22 mouse cellular contexts compared by ENCODE assay signal in the genomic region with DNA sequence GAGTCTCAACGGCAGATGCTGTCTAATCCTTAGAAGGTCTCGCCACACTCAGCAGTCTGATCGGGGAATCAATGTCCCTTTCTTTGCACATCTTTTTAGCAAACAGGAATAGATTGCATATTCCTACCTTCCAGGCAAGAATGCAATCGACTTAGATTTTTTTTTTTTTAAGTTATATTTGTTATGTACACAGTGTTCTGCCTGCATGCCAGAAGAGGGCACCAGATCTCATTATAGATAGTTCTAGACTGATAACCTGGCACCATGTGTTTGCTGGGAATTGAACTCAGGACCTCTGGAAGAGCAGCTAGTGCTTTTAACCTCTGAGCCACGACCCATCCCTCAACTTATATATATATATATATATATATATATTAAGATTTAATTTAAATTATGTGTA. TPM values are rescaled to one million over a fixed set of nuclear protein-coding genes. Genes with fewer than 3 reads are reported as not detected.
DNase-seq lines count a peak whose midpoint lies in the region; ATAC-seq and TF ChIP-seq lines count a peak whose summit lies in the region.
"Had no signal": no experiment of that assay in that cellular context is flagged by ENCODE, and none has a peak within 500 bp of the region (broad histone marks: within the 10 kb centered on the region; RNA-seq: fewer than 3 reads in every experiment).

No protein-coding gene starts in this region.

- peak; percentile 27 for DNase-seq in kidney, postnatal 0 days (ENCODE audit: low spot score)
- DNase-seq in kidney, adult 8-10 months = no peak
- DNase-seq in midbrain, embryonic 11.5 days (ENCODE audit: low spot score, missing footprints) = peak; percentile 23
- DNase-seq in NIH3T3 (ENCODE audit: low read depth) = peak; percentile 33
- no peak for DNase-seq in frontal cortex, postnatal 36 days (ENCODE audit: low spot score in 2 of 2)
- no peak for DNase-seq in cerebellum, postnatal 10 days
- DNase-seq: cerebellum, adult 2 months; gastrocnemius, postnatal 14 days; heart, postnatal 4 days; lung, embryonic 14.5 days; lung, postnatal 4 days; right cerebral cortex, adult 18-20 months; right cerebral cortex, postnatal 4 days; thymus, adult 18-20 months; thymus, postnatal 36 days had no signal

- H3K9me3 ChIP-seq in kidney, postnatal 0 days (replicated peaks; ENCODE audit: low read length) = no peaks in the 10 kb centered on the region
- no peaks in the 10 kb centered on the region for H3K9me3 ChIP-seq in midbrain, embryonic 11.5 days (ENCODE audit: control insufficient read depth, low read length)
- no peaks in the 10 kb centered on the region for H3K9me3 ChIP-seq in midbrain, embryonic 15.5 days
- H3K9me3 ChIP-seq: kidney, embryonic 15.5 days; neural tube, embryonic 15.5 days; stomach, embryonic 15.5 days had no signal

- peak; percentile 40; the same call in 1 of the 2 replicates for TF ChIP-seq CTCF in kidney, postnatal 0 days (IDR thresholded peaks at IDR 0.05; ENCODE audit: low read depth)

- no peak overlapping the region for H3K4me2 ChIP-seq in kidney, postnatal 0 days (ENCODE audit: low read length)
- H3K4me2 ChIP-seq in midbrain, embryonic 11.5 days = no peak overlapping the region
- no peak overlapping the region for H3K4me2 ChIP-seq in midbrain, embryonic 15.5 days
- H3K4me2 ChIP-seq: hindbrain, embryonic 14.5 days; kidney, embryonic 15.5 days; lung, embryonic 14.5 days; neural tube, embryonic 15.5 days; stomach, embryonic 15.5 days had no signal

- no peak overlapping the region for H3K4me3 ChIP-seq in kidney, postnatal 0 days (replicated peaks; ENCODE audit: low read depth, low read length)
- H3K4me3 ChIP-seq in midbrain, embryonic 11.5 days (ENCODE audit: low read depth, low read length) = no peak overlapping the region
- H3K4me3 ChIP-seq in midbrain, embryonic 15.5 days = no peak overlapping the region
- H3K4me3 ChIP-seq: kidney, embryonic 15.5 days; neural tube, embryonic 15.5 days; stomach, embryonic 15.5 days had no signal

- H3K27me3 ChIP-seq in kidney, postnatal 0 days (ENCODE audit: insufficient read depth, low read length) = no peaks in the 10 kb centered on the region
- no peaks in the 10 kb centered on the region for H3K27me3 ChIP-seq in midbrain, embryonic 11.5 days (ENCODE audit: control insufficient read depth, insufficient read depth, low read length)
- H3K27me3 ChIP-seq in midbrain, embryonic 15.5 days (replicated peaks) = no peaks in the 10 kb centered on the region
- H3K27me3 ChIP-seq: kidney, embryonic 15.5 days; neural tube, embryonic 15.5 days; stomach, embryonic 15.5 days had no signal

- WGBS in kidney, postnatal 0 days = 69% methylated on average over 5 of the region's 5 CpGs
- WGBS in midbrain, embryonic 11.5 days = 73% methylated on average over 5 of the region's 5 CpGs
- WGBS in midbrain, embryonic 15.5 days = 73% methylated on average over 5 of the region's 5 CpGs

- no peak overlapping the region for H3K27ac ChIP-seq in kidney, postnatal 0 days
- H3K27ac ChIP-seq in midbrain, embryonic 11.5 days (ENCODE audit: low read depth, low read length) = no peak overlapping the region
- no peak overlapping the region for H3K27ac ChIP-seq in midbrain, embryonic 15.5 days
- H3K27ac ChIP-seq: hindbrain, embryonic 14.5 days; kidney, embryonic 15.5 days; neural tube, embryonic 15.5 days; stomach, embryonic 15.5 days had no signal

- no peaks in the 10 kb centered on the region for H3K4me1 ChIP-seq in kidney, postnatal 0 days (replicated peaks; ENCODE audit: insufficient read depth, low read length)
- peaks cover 2% of the 10 kb centered on the region; the same call in 1 of the 2 replicates for H3K4me1 ChIP-seq in midbrain, embryonic 11.5 days (ENCODE audit: control insufficient read depth, insufficient read depth, low read length)
- no peaks in the 10 kb centered on the region for H3K4me1 ChIP-seq in midbrain, embryonic 15.5 days
- H3K4me1 ChIP-seq: neural tube, embryonic 15.5 days had no signal

- ATAC-seq in kidney, postnatal 0 days (replicated peaks; ENCODE audit: low FRiP score, low read depth) = 0 out of 2 replicates have a peak, but pooled peaks have one; percentile 34
- ATAC-seq in midbrain, embryonic 11.5 days (ENCODE audit: low FRiP score) = no peak
- no peak for ATAC-seq in midbrain, embryonic 15.5 days (replicated peaks)
- ATAC-seq: forebrain, embryonic 14.5 days; midbrain, embryonic 16.5 days had no signal

- H3K36me3 ChIP-seq in kidney, postnatal 0 days (ENCODE audit: insufficient read depth, low read length) = no peaks in the 10 kb centered on the region
- no peaks in the 10 kb centered on the region for H3K36me3 ChIP-seq in midbrain, embryonic 11.5 days (ENCODE audit: control insufficient read depth, insufficient read depth, low read length)
- H3K36me3 ChIP-seq in midbrain, embryonic 15.5 days (replicated peaks) = no peaks in the 10 kb centered on the region
- H3K36me3 ChIP-seq: kidney, embryonic 15.5 days; neural tube, embryonic 15.5 days; stomach, embryonic 15.5 days had no signal

- H3K9ac ChIP-seq in kidney, postnatal 0 days (ENCODE audit: low read depth, low read length) = no peak overlapping the region
- no peak overlapping the region for H3K9ac ChIP-seq in midbrain, embryonic 11.5 days (ENCODE audit: low read length)
- no peak overlapping the region for H3K9ac ChIP-seq in midbrain, embryonic 15.5 days
- H3K9ac ChIP-seq: hindbrain, embryonic 14.5 days; kidney, embryonic 15.5 days; lung, embryonic 14.5 days; neural tube, embryonic 15.5 days; stomach, embryonic 15.5 days had no signal

RNA-seq across cellular contexts. Expression of a gene that starts 23.0 kb away (rescaled TPM):
- 0.76 and 0.88 TPM in 2 replicates for polyA plus RNA-seq in kidney, postnatal 0 days (2015; fragmentation: Nextera tagmentation; extraction: Ambion mirVana)
- polyA plus RNA-seq in midbrain, embryonic 11.5 days (2014; fragmentation: Nextera tagmentation; extraction: Ambion mirVana) = 22.5 and 26.9 TPM in 2 replicates
- polyA plus RNA-seq in midbrain, embryonic 15.5 days (2015; fragmentation: Nextera tagmentation; extraction: Ambion mirVana) = 1.0 and 2.1 TPM in 2 replicates

RNA-seq across cellular contexts. Expression of a gene that starts 33.1 kb away (rescaled TPM):
- 56.2 and 60.3 TPM in 2 replicates for polyA plus RNA-seq in kidney, postnatal 0 days (2015; fragmentation: Nextera tagmentation; extraction: Ambion mirVana)
- polyA plus RNA-seq in midbrain, embryonic 11.5 days (2014; fragmentation: Nextera tagmentation; extraction: Ambion mirVana) = 42.8 and 47.4 TPM in 2 replicates
- 39.6 and 44.9 TPM in 2 replicates for polyA plus RNA-seq in midbrain, embryonic 15.5 days (2015; fragmentation: Nextera tagmentation; extraction: Ambion mirVana)

RNA-seq across cellular contexts. Expression of a gene that starts 35.2 kb away (rescaled TPM):
- 1,354 and 1,434 TPM in 2 replicates for polyA plus RNA-seq in kidney, postnatal 0 days (2015; fragmentation: Nextera tagmentation; extraction: Ambion mirVana)
- 739 and 783 TPM in 2 replicates for polyA plus RNA-seq in midbrain, embryonic 11.5 days (2014; fragmentation: Nextera tagmentation; extraction: Ambion mirVana)
- polyA plus RNA-seq in midbrain, embryonic 15.5 days (2015; fragmentation: Nextera tagmentation; extraction: Ambion mirVana) = 603 and 679 TPM in 2 replicates

RNA-seq across cellular contexts. Expression of a gene that starts 41.4 kb away (rescaled TPM):
- polyA plus RNA-seq in kidney, postnatal 0 days (2015; fragmentation: Nextera tagmentation; extraction: Ambion mirVana) = 26.5 and 26.6 TPM in 2 replicates
- 54.5 and 57.0 TPM in 2 replicates for polyA plus RNA-seq in midbrain, embryonic 11.5 days (2014; fragmentation: Nextera tagmentation; extraction: Ambion mirVana)
- 48.7 and 51.1 TPM in 2 replicates for polyA plus RNA-seq in midbrain, embryonic 15.5 days (2015; fragmentation: Nextera tagmentation; extraction: Ambion mirVana)

Comparison
In these comparisons a context has a peak if more than half of its experiments do, and no peak if none do; other contexts are left out.
1. DNase-seq: peak in kidney, postnatal 0 days (single experiment), midbrain, embryonic 11.5 days (single experiment) and NIH3T3 (single experiment); none in kidney, adult 8-10 months (0 of 2), frontal cortex, postnatal 36 days (0 of 2) and cerebellum, postnatal 10 days (0 of 2).